Mouse (Mus musculus) mature B cell (primary cell): ENCODE data around the gene Tsr3.

Source experiments
- in situ Hi-C: fragments of 300-500 bp; cut with MboI; formaldehyde crosslinking; loops from 2 replicates; pipeline ENCODE4 v1.14.3; 2019

The Tsr3 gene

DNA sequence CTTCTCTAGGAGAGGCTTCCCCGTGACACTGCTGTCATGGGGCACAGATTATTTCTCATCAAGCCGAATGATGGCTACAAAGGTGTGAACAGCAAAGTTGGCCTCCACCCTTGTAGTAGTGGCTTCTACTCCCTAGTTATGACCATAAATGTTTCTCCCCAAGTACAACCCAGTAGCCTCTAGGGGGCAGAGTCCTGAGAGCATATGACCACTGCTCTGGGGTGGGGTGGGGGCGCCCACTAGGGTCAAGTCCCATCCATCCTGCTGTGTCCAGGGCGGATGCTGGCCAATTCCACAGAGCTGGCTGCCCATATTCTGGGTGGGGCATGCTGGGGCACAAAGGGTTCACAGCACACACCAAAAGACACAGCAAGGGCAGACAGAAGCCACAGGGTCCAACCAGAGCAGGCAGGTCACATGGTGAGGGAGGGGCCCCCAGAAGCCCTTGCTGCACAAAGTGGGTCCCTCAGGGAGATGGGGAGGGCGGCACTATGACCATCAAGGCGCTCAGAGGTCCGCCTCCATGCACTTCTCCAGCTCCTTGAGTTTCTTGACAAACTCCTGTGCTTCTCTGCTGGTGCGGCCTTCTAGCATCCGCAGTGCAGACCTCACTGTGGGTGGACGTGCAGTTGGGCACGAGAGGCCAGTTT lies 3.3 kb downstream of the Tsr3 start:
- in situ Hi-C loops: no loop called here

DNA sequence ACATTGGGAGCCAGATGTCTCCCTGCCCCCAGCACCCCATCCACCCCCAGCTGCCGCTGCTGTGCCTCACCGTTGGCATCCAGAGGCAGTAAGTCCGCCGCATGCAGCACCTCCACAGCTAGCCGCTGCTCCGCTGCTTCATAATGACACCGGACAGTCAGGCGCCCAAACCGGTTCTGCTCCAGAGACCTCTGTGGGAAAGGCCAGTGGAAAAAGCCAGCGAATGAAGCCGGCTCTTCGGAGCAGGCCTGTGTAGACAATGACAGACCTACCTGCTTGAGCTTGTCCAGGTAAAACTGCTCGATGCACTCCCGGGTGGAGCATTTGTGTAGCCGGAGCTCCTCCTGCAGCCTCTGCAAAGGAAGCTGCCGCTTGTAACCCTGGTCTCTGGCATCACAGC lies 4.3 kb downstream of the Tsr3 start:
- in situ Hi-C loops: no loop called here

DNA sequence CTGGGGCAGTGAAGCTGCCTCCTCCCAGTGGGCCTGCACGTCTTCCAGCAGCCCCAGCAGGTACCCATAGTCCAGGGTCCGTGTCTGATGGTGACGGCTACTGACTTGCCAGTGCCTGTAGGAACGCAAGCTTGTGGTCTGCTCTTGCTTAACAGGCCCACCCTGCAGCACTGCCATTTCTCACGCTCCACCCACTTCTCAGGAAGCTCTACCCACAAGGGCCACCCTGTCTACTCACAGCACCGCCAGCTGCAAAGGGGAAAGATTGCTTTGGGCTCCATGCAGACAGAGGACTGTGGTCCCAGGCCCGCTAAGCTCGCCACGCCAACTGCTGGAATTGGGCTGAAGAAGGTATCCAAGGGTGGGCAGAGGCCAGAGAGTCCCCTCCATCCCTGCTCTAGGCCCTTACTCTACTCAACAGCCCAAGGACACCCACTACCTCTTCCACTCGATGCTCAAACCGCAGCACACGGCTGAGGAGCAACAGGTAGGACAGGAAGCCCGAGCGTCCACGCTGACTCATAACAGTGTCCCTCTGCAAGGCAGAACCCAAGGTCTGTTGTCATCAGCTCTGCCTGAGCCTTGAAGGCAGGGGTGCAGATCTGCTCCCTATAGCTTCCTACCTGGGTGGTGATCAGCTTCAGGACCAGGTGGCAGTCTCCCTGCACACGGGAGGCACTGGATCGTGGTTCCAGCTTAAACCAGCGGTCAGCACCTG lies 8.2 kb downstream of the Tsr3 start:
- in situ Hi-C loops: no loop called here

DNA sequence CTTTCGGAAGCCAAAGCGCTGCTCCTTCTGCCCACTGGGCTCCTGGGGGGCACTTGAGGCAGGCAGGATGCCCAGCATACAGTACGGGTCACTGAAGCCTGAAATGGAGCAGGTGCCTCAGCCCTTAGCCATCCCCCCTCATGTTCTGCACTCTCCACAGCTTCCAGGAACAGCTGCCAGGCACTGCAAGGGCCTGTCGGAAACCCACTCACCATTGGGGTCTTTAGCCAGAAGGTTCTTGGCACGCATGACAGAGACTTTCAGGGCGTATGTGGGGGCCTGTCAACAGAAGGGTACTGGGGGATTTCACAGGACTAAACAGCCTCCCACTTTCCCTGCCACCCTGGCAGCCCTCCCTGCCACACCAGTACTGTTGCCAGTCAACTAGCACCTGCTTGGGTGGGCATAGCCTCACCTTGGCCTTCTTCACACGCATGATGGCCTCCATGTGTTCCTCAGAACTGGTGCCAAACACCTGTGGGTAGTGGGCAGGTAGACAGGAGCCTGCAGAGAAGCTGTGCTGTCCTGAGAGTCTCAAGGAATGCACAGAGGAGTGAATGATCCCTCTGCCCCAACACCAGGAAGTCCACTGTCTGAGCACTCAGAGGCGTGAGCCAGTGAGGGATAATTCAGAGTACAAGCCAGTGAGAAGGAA lies 10.3 kb downstream of the Tsr3 start:
- in situ Hi-C loops: no loop called here

DNA sequence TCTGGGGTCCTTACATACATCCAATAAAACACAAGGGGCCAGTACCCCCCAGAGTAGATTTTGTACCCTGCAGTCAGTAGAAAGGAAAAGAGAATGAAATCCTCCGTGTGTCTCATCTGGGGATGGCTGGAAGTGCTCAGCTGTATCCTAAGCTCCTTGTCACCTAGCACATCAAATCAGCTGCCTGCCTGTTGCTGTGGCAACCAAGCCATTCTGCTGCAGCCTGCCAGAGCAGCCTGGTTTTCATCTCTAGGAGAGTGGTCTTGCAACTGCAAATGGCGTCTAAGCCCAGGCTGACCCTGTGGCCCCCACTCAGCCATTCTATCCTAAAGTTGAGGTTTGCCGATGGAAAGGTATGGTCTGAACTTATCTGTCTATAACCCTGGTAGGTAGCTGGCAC lies 12.7 kb downstream of the Tsr3 start:
- in situ Hi-C loops: no loop called here

DNA sequence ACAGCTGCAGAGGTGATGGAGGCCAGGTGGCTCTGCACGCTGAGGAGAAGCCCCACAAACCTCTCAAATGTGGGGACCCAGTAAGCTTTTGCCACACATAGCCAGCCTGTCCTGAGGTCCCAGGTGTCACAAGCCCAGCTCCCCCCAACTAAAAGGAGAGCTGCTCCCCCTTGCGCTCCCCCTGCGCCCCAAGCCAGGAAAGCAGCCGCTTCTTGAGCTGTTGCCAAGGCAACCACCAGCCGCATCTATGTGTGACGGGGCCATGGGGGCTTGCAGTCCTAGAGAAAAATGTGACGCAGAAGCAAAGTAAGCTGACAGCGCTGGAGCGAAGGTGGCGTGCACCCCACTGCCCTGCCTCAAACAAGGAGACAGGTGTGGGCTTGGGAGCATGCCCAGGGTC lies 13.8 kb downstream of the Tsr3 start:
- in situ Hi-C loops: no loop called here

DNA sequence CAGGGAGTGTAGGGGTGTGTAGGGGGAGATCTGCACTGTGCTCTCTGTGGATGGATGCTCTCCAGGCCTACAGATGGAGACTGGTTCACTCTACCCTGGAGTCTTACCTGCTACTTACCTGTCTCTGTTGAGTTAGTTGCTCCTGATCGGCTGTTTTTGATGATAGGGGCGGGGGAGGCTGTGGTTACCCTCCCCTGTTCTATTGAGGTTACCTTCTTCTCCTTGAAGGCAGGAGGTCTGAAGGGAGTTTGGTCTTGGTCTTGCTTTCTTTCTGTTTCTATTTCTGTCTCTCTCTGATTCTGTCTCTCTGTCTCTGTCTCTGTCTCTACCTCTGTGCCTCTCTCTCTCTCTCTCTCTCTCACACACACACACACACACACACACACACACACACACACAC lies 15.1 kb downstream of the Tsr3 start:
- in situ Hi-C loops: no loop called here

DNA sequence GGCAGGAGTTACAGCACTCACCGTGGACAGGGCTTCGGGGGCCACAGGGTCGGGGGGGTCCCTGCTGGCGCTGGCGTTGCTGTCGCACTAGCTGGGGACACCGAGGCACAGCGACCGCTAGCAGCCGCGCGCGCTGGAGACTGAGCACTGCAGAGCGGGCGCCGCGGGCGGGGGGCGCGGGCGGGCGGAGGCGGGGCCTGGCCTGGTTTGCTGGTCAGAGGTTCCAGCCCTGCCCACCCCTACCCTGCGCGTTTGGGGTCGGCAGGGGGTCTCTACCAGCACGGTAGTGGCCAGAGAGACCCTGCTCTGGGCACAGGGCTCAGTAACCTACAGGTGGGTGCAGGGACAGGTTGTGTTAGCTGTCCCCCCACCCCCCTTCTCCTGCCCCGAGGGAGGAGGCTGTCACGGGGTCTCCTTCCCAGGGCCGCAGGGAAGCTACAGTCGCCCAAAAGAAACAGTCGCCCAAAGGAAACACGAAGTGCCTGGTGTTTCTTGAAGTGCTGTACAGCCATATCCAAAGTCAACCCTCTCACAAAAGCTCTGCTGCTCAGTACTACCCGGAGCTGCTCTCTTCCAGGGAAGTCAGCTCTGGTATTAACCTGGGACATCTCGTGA lies 16.3 kb downstream of the Tsr3 start, which contains the start of gene Baiap3:
Gene Baiap3, minus strand, starts transcription at position 225 of the 615 bp plus-strand sequence.
- in situ Hi-C loops: no loop called here

DNA sequence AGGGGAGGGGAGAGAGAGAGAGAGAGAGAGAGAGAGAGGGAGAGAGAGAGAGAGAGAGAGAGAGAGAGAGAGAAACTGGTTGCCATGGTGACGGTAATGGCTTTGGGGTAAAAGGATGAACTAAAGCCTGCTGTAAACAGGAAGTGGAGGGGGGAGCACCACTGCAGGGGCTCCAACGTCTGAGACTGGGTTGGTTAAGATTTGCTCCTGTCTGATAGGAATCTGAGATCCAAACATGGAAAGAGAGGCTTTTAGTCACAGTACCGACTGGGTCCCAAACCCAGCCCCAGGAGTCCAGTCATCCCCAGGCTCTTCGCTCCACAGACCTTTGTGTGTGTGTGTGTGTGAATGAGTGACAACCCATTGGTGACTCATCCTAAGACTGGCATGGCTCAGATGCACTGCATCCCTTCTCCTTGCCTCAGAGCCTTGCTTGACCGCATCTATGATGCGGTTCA lies 17.9 kb downstream of the Tsr3 start:
- in situ Hi-C loops: no loop called here

DNA sequence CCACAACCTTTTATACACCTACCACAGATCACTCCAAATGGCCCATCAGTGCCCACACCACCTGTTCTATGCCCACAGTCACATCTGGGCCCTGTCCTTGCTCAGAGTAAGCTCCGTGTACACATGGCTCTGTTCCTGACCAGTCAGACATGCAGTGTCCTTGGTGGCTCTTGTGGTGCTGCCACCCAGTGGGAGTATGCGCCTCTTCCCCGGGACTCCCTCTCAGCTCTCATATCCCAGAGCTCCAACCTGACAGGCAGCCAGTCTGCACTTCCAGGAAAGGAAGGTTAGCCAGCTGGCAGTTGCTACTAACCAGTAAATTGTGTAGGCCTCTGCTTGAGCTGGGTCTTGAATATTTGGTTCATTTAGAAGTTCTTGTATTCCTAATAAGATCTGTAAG lies 24.5 kb downstream of the Tsr3 start:
- in situ Hi-C loops: no loop called here

DNA sequence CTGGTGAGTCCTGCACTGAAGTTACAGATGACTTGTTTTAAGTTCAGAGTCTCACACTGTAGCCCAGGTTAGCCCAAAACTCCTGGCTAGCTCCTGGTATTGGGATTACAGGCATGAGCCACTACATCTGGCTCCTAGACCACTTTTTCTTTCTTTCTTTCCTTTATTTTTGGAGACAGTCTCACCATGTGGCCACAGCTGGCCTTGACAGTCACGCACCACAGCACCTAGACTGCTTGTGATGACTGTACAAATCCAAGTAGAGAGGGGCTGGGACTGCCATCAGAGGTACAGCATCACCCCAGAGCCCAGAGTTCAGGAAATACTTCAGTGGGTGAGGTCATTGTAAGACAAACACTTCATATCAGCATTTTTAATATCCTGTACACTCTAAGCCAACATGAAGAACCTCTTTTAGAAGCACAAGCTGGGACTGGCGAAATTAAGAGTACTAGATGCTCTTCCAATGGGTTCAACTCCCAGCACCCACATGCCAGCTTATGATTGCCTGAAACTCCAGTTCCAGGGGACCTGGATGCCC lies 30.9 kb downstream of the Tsr3 start:
- in situ Hi-C loops: loop anchor here (5.0 kb wide), 1 partner anchor 149 kb away; the partner anchor contains the start of gene Ptx4

DNA sequence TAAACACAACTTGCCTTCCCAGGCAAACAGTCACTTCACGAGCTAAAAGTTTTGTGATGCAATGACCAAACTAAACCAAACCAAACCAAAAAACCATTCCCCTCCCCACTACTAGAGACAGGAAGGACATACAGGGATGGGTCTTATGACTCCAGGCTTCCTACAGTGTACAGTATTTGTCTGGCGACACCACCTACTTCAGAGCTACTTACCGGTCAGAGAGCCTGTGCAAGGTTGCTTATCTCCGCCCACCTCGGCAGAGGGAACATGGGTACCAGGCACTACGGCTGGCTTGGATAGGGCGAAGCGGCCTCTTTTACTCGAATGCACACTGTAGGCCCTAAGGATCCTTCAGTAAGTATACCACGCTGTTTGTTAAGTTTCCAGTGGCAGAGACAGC lies 32.4 kb downstream of the Tsr3 start:
- in situ Hi-C loops: loop anchor here (5.0 kb wide), 1 partner anchor 150 kb away; the partner anchor contains the start of gene Ptx4

DNA sequence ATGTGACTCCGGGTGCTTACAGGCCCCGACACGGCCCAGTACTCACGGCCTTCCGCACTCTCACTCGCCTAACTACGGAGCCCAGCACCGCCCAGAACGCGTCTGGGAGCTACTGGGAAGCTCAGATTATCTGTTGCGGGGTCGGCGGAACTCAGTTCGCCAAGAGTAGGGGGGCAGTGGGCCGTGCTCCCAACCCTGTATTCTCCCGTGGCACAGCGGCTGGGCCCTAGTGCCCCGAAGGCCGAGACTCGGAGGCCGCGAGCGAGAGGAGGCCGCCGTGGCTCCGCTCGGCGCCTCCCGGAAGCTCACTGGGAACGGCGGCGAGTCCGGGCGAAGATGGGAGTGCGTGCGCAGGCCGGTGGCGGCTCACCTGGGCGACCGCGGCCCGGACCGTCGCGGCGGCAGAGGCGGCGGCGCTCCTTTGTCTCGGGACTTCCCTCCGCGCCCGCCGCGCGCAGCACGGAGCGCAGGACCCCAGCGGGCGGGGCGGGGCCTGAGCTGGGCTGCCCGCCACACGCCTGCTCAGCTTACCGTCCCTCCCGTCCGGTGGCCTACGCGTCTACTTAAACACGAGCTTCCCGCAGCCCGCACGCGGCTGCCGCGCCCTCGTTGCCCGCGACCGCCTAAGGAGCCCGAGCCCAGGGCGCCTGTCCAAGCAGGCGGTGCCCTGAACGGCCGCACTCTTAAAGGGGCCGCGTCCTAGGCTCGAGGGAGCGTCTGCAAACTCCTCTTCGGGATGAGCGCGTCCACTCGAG lies 33.2 kb downstream of the Tsr3 start:
- in situ Hi-C loops: loop anchor here (5.0 kb wide), 1 partner anchor 151 kb away; the partner anchor contains the start of gene Ptx4

DNA sequence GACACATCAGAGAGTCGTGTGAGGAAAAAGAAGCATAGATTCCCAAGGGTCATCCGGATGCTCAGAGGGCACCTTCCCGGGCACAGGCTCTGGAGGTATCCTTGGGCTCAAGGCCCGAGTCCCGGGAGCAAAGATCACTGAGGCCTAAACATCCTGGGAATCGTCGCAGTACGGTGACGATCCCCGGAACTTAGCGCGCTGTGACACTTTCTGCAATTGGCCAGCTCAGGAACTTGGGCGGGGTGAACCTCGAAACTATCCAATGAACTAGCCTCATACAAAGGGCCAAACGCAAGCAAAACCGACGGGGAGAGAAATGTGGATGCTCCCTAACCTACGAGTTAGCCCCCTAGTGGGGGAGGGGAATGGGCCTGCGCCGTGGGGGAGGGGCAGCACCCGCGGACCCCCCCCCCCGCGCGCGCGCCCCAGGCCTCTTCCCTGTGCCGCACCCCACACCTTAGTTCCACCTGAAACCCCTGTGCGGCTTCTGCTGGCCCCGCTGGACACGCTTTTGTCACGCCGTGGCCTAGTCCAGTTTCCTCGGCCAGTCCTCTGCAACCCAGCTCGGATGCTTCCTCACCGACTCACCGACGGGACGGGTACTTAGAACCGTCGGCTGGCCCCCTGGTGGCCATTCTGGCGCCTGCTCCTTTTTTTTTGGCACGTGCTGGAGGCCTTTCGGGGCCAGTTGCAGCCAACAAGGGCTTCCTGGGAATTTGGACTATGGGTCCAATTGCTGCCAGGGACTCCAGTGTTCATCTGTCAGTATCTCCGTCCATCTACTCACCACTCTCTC lies 33.9 kb downstream of the Tsr3 start:
- in situ Hi-C loops: loop anchor here (5.0 kb wide), 1 partner anchor 152 kb away; the partner anchor contains the start of gene Ptx4

DNA sequence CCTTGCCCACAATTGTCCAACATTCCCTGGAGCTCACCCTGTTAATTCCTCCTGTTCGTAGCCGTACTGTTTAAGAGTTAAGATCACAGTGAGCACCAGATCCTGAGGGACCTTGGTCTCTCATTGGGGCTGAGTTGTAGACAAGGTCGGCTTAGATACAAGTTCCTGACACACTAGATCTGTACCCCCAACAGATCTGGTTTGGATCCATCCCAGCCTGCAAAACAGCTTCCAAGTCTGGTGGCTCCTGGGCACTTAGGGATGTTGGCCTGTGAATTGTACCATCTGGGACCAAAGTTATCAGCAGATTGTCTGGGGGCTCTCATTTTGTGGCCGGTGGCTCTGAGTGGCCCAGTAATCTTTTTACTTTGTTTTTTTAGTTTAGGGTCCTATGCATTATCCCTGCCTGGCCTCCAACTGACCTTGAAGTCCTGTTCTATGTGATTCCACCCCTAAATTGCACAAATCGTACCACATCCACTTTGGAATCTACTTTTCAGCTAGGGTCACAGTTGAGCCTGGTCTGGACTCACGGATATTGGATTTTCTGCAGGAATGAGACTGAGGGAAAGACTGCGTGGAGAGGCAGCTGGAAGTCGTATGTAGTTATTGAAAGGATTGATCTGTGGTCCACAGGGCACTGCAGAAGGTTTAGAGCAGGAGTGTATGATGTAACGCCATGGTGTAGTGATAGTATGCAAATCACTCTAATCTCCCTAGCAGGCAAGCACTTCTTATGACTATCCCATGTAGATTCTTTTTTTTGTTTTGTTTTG lies 34.8 kb downstream of the Tsr3 start, which contains the start of gene Ube2i:
Gene Ube2i, minus strand, starts transcription at position 52 of the 776 bp plus-strand sequence.
- in situ Hi-C loops: loop anchor here (5.0 kb wide), 1 partner anchor 152 kb away; the partner anchor contains the start of gene Ptx4

DNA sequence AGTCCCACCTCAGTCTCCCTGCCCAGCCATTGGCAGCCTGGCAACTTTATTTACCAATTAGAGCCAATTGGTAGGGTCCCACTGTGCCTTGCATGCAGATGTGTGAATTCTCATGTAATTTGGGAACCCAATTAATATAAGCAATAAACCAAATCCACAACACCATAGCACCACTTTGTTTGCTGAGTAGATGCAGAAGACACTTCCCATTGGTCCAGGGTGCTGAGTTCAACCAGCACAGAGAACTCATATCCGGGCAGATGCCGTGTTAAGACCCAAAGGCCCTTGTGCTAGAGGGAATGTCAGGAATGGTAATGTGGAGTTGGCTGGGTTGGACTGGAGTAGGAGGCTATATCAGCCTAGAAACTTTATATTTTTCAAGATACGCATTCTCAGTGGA lies 35.9 kb downstream of the Tsr3 start:
- in situ Hi-C loops: no loop called here

DNA sequence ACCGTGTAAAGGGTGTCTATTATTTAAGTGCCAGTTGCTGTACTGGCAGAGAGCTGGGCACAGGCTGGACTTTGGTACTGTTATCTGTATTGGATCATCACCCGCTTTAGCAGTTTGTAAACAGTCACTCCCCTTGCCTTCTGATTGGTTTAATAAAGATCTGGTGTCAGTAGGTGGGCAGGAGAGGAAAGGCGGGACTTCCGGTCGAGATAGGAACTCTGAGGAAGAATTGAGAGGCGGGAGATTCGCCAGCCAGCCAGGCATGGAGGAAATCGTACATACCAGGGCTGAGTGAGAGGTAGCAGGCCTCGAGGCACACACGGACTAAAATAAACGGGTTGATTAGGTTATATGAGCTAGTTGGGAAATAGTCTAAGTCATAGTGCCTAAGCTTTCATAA lies 42.2 kb downstream of the Tsr3 start:
- in situ Hi-C loops: no loop called here

DNA sequence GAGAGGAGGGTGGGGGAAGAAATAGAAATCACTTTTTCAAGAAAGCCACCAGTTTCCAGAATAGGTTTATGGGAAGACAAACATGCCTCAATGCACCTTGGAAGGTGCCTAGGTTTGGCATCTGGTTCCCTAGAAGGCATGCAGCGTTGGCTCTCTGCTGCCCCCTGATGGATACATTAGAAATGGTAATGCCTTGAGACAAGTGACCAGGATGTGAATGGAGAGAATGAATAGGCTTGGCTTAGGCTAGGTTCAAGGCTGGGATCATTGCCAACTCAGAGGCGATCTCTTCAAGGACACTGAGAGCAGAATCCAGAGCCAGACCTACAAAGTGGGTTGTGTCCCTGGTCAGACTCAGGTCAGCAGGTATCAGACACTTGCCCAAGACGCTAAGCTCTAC lies 45.1 kb downstream of the Tsr3 start:
- in situ Hi-C loops: no loop called here

DNA sequence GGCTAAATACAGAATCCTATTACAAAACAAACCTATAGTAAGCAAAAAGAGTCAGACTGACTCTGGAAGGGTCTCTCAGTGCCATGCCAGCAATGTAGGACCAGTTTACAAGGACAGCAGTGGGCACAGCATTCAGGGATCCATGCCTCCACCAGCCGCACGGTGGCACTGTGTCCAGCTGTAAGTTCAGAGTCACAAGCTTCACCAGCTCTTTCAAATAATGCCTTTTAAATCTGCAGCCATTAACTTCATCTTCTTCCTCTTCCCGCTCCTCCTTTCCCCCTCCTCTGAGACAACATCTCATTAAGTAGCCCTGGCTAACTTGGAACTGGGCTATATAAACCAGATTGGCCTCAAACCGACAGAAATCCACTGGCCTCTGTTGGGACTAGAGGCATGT lies 48.9 kb downstream of the Tsr3 start:
- in situ Hi-C loops: no loop called here
